Comparison of ENCODE assay signal across 8 mouse cellular contexts in the genomic region with DNA sequence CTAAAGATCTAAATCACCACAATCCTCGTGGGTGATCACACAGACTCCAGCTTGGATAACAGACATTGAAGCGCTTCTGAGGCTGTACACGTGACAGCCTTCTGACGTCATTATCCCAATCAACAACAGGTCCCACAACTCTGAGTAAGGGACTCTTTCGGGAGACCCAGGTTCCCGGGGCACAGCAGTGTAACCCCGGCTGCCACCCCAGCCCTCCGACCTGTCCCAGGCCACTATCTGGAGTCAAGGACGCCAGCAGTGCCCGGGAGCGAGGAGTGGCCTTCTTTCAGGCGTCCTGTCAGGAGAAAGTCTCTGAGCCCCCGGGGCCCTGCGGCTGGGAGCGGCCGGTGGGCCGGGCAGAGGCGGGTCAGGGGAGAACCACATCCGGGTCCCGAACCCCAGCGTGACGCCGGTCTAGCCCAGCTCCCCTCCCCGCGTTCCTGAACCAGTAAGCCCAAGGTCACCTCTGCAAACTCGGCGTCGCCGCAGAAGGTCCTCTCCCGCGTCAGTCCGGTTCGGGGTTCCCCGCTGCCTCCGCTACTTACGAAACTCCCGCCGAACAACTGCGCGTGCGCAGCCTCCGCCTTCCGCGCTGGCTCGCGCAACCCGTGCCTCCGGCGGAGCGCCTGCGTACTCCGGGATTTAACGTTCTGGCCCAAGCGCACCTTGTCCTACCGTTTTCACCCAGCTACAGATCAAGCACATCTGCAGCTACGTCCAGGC. TPM values are rescaled to one million over a fixed set of nuclear protein-coding genes. Genes with fewer than 3 reads are reported as not detected.
DNase-seq lines count a peak whose midpoint lies in the region; ATAC-seq and TF ChIP-seq lines count a peak whose summit lies in the region.

Gene Dsn1, minus strand, starts transcription at position 644 of the 723 bp plus-strand sequence.

- H3ac ChIP-seq in myocyte (ENCODE audit: control insufficient read depth, insufficient read length), result peak within 1 kb of the TSS; percentile 14

- peak within 1 kb of the TSS; percentile 92 for H3K4me2 ChIP-seq in heart, embryonic 13.5 days
- H3K4me2 ChIP-seq in kidney, postnatal 0 days (ENCODE audit: low read length), result peak within 1 kb of the TSS; percentile 88
- H3K4me2 ChIP-seq in liver, embryonic 11.5 days, result peak within 1 kb of the TSS; percentile 87
- H3K4me2 ChIP-seq in myocyte (ENCODE audit: low read depth), result peak within 1 kb of the TSS; percentile 70

- peak within 1 kb of the TSS; percentile 67 for H3K4me3 ChIP-seq in brown adipose tissue, adult 24 weeks (ENCODE audit: insufficient read depth, low read depth, low read length)
- H3K4me3 ChIP-seq in heart, embryonic 13.5 days, result peak within 1 kb of the TSS; percentile 87
- peak within 1 kb of the TSS; percentile 58 for H3K4me3 ChIP-seq in kidney, postnatal 0 days (replicated peaks; ENCODE audit: low read depth, low read length)
- peak within 1 kb of the TSS; percentile 71 for H3K4me3 ChIP-seq in liver, embryonic 11.5 days (ENCODE audit: low read depth, low read length)
- peak within 1 kb of the TSS; percentile 60 for H3K4me3 ChIP-seq in myocyte

- H3K79me2 ChIP-seq in myocyte (ENCODE audit: control insufficient read depth, insufficient read depth), result peaks cover 10% of the 10 kb centered on the region

- H3K36me3 ChIP-seq in heart, embryonic 13.5 days, result peaks cover 34% of the 10 kb centered on the region
- no peaks in the 10 kb centered on the region for H3K36me3 ChIP-seq in kidney, postnatal 0 days (ENCODE audit: insufficient read depth, low read length)
- H3K36me3 ChIP-seq in liver, embryonic 11.5 days (ENCODE audit: control insufficient read depth, insufficient read depth, low read length), result peaks cover 14% of the 10 kb centered on the region; the same call in 1 of the 2 replicates
- H3K36me3 ChIP-seq in myocyte (ENCODE audit: control insufficient read depth, insufficient read depth), result peaks cover 7% of the 10 kb centered on the region

- peak within 1 kb of the TSS; percentile 92 for H3K9ac ChIP-seq in heart, embryonic 13.5 days
- peak within 1 kb of the TSS; percentile 74 for H3K9ac ChIP-seq in kidney, postnatal 0 days (ENCODE audit: low read depth, low read length)
- H3K9ac ChIP-seq in liver, embryonic 11.5 days (ENCODE audit: low read depth, low read length), result peak within 1 kb of the TSS; percentile 76

- H3K4me1 ChIP-seq in brown adipose tissue, adult 24 weeks (ENCODE audit: control insufficient read depth, insufficient read depth, insufficient read length, low read length), result 0 out of 2 replicates have a peak, but pooled peaks cover 4% of the 10 kb centered on the region
- peaks cover 30% of the 10 kb centered on the region for H3K4me1 ChIP-seq in heart, embryonic 13.5 days
- H3K4me1 ChIP-seq in kidney, postnatal 0 days (replicated peaks; ENCODE audit: insufficient read depth, low read length), result peaks cover 16% of the 10 kb centered on the region
- H3K4me1 ChIP-seq in liver, embryonic 11.5 days (replicated peaks; ENCODE audit: control insufficient read depth, insufficient read depth, low read length), result peaks cover 27% of the 10 kb centered on the region

- peak; percentile 91 for ATAC-seq in erythroid progenitor cell, adult 5-6 weeks (replicated peaks; ENCODE audit: low FRiP score, poor library complexity, severe bottlenecking)
- peak; percentile 68; the same call in 1 of the 2 replicates for ATAC-seq in heart, embryonic 13.5 days (ENCODE audit: extremely low read depth, insufficient number of reproducible peaks, low FRiP score, low TSS enrichment)
- peak; percentile 87 for ATAC-seq in kidney, postnatal 0 days (replicated peaks; ENCODE audit: low FRiP score, low read depth)
- ATAC-seq in liver, embryonic 11.5 days (replicated peaks; ENCODE audit: low FRiP score), result peak; percentile 82

- TF ChIP-seq CTCF in kidney, postnatal 0 days (IDR thresholded peaks at IDR 0.05; ENCODE audit: low read depth), result no peak

- WGBS in heart, embryonic 13.5 days, result under 1% methylated on average over 56 of the region's 56 CpGs
- under 1% methylated on average over 56 of the region's 56 CpGs for WGBS in kidney, postnatal 0 days
- WGBS in liver, embryonic 11.5 days, result under 1% methylated on average over 55 of the region's 56 CpGs

- H3K27ac ChIP-seq in brown adipose tissue, adult 24 weeks (replicated peaks; ENCODE audit: low read depth, low read length), result 0 out of 2 replicates have a peak within 1 kb of the TSS, but pooled peaks have one; percentile 17
- H3K27ac ChIP-seq in heart, embryonic 13.5 days (replicated peaks), result peak within 1 kb of the TSS; percentile 88
- H3K27ac ChIP-seq in kidney, postnatal 0 days, result peak within 1 kb of the TSS; percentile 52
- H3K27ac ChIP-seq in liver, embryonic 11.5 days (ENCODE audit: low read depth, low read length), result peak within 1 kb of the TSS; percentile 67

- no peaks in the 10 kb centered on the region for H3K27me3 ChIP-seq in heart, embryonic 13.5 days (replicated peaks)
- H3K27me3 ChIP-seq in kidney, postnatal 0 days (ENCODE audit: insufficient read depth, low read length), result no peaks in the 10 kb centered on the region
- H3K27me3 ChIP-seq in liver, embryonic 11.5 days (replicated peaks; ENCODE audit: control insufficient read depth, insufficient read depth, low read length), result no peaks in the 10 kb centered on the region
- H3K27me3 ChIP-seq in myocyte (ENCODE audit: control insufficient read depth, insufficient read depth, insufficient read length), result no peaks in the 10 kb centered on the region

- peak; percentile 96 for DNase-seq in CD4-positive, CD25-positive, alpha-beta regulatory T cell, adult 2 months (ENCODE audit: low read depth, low spot score)
- peak; percentile 89 for DNase-seq in kidney, postnatal 0 days (ENCODE audit: low spot score)
- peak; percentile 90 for DNase-seq in liver, embryonic 11.5 days (ENCODE audit: low spot score)
- peak; percentile 90 to 97 for DNase-seq in spleen, postnatal 4 days (ENCODE audit: low spot score in 2 of 2)

- H3K9me3 ChIP-seq in heart, embryonic 13.5 days, result no peaks in the 10 kb centered on the region
- no peaks in the 10 kb centered on the region for H3K9me3 ChIP-seq in kidney, postnatal 0 days (replicated peaks; ENCODE audit: low read length)
- H3K9me3 ChIP-seq in liver, embryonic 11.5 days (ENCODE audit: control insufficient read depth, low read length), result no peaks in the 10 kb centered on the region

- TF ChIP-seq POLR2A in myocyte (IDR thresholded peaks at IDR 0.05; ENCODE audit: insufficient read length, low read depth), result peak; percentile 84

TF ChIP-seq in myocyte, 11 proteins besides CTCF, POLR2A, EP300 and RAD21:
- no peak for TF ChIP-seq MYOG (IDR thresholded peaks at IDR 0.05; ENCODE audit: control insufficient read depth in 1 of 3, insufficient read depth in 1 of 3, insufficient read length in 2 of 3, low read depth in 2 of 3)
- TF ChIP-seq MAX (IDR thresholded peaks at IDR 0.05; ENCODE audit: low read depth), result no peak
- TF ChIP-seq CEBPB (IDR thresholded peaks at IDR 0.05; ENCODE audit: insufficient read depth, poor library complexity, severe bottlenecking), result no peak
- TF ChIP-seq TCF12 (IDR thresholded peaks at IDR 0.05; ENCODE audit: insufficient read depth, poor library complexity, severe bottlenecking), result no peak
- no peak for TF ChIP-seq TCF3 (IDR thresholded peaks at IDR 0.05; ENCODE audit: insufficient read length, low read depth)
- TF ChIP-seq E2F4 (IDR thresholded peaks at IDR 0.05; ENCODE audit: insufficient read depth), result peak; percentile 91
- TF ChIP-seq USF1 (IDR thresholded peaks at IDR 0.05; ENCODE audit: low read depth), result peak; percentile 81
- no peak for TF ChIP-seq REST (IDR thresholded peaks at IDR 0.05; ENCODE audit: insufficient read depth, insufficient read length)
- no peak for TF ChIP-seq MYOD1 (IDR thresholded peaks at IDR 0.05; ENCODE audit: control insufficient read depth in 1 of 3, insufficient read length in 2 of 3, low read depth in 2 of 3)
- no peak for TF ChIP-seq SRF (IDR thresholded peaks at IDR 0.05; ENCODE audit: control insufficient read depth, insufficient read length, low read depth)
- peak; percentile 89 for TF ChIP-seq POLR2AphosphoS2 (IDR thresholded peaks at IDR 0.05; ENCODE audit: insufficient read length, low read depth)

RNA-seq across cellular contexts. Expression of gene Dsn1, which starts in this region (rescaled TPM):
- polyA plus RNA-seq in brown adipose tissue, adult 24 weeks (2012; ENCODE audit: insufficient read depth, insufficient read length, missing spikeins), result 1.3 TPM in 1 of 2 replicates, not detected in the other
- 56.9 and 59.5 TPM in 2 replicates for total RNA-seq in erythroid progenitor cell, adult 5-6 weeks (2015; ENCODE audit: low replicate concordance)
- 62.4 and 101 TPM in 2 replicates for total RNA-seq in erythroid progenitor cell, adult 5-6 weeks (2017; ENCODE audit: low replicate concordance)
- 30.2 and 33.6 TPM in 2 replicates for polyA plus RNA-seq in heart, embryonic 13.5 days (2015; fragmentation: Nextera tagmentation; extraction: Ambion mirVana)
- polyA plus RNA-seq in kidney, postnatal 0 days (2015; fragmentation: Nextera tagmentation; extraction: Ambion mirVana), result 20.4 and 23.2 TPM in 2 replicates
- 45.0 and 45.7 TPM in 2 replicates for polyA plus RNA-seq in liver, embryonic 11.5 days (2014; fragmentation: Nextera tagmentation; extraction: Ambion mirVana)
- 4.8 TPM for polyA plus RNA-seq in myocyte (2012; fragmentation: generic; extraction: Trizol)

Comparison
In these comparisons a context has a peak if more than half of its experiments do, and no peak if none do; other contexts are left out.
1. Peak in every context shown above with its lines: DNase-seq, ATAC-seq, H3K4me3 ChIP-seq and H3K27ac ChIP-seq.
2. H3K27ac ChIP-seq: peak in every context shown above with its lines; median percentile 88 in heart, embryonic 13.5 days; 67 in liver, embryonic 11.5 days; 52 in kidney, postnatal 0 days; 17 in brown adipose tissue, adult 24 weeks.